ENCODE assay signal across 10 mouse cellular contexts in the genomic region with DNA sequence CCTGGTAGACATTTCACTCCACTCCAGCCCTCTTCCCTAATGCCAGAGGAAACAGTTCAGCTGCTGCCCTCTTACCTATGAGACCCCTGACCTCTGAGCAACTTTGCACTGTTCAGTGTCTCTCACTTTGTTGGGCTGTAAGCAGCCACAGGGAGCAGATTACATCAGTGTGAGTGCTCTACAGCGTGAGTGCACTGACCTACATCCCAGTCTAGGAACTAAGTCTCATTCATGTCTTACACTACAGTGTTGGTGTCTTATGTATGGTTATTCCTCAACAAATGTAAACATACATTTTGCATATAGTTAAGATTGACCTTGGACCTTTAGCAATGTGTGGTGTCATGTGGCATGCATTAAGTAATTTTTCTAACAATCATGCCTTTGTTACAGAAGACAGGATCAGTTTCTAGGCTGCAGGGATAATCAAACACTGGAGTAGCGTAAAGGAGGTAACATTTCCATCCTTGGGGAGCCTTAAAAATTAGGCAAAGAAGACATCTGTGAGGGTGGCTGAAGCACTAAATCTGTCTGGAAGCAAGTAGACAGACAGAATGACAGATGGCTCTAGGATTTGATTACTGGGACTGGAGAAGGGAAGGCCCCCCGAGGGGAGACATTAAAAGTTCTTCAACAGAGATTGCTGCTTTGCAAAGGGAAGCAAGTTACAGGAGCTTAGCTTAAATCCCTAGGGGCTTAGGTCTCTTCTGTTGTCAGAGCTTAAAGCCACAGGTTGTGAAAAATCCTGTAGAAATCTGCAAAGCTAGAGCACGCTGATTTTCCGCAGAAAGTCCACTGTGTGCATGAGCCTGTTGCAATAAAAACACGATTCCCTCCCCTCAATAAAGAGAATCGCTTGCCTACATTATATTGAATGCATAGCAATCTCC.
DNase-seq lines count a peak whose midpoint lies in the region; ATAC-seq lines count a peak whose summit lies in the region.
"Had no signal": no experiment of that assay in that cellular context is flagged by ENCODE, and none has a peak within 500 bp of the region (broad histone marks: within the 10 kb centered on the region; RNA-seq: fewer than 3 reads in every experiment).

No protein-coding gene starts in this region.

- no peak overlapping the region for H3K9ac ChIP-seq in kidney, embryonic 16.5 days (replicated peaks; ENCODE audit: low read length)
- no peak overlapping the region for H3K9ac ChIP-seq in forebrain, embryonic 12.5 days
- H3K9ac ChIP-seq in limb, embryonic 13.5 days, result peak overlapping the region; percentile 43; the same call in 1 of the 2 replicates
- no peak overlapping the region for H3K9ac ChIP-seq in stomach, embryonic 14.5 days (replicated peaks; ENCODE audit: low read depth, low read length)

- no peak; the same call in 1 of the 2 replicates for ATAC-seq in kidney, embryonic 16.5 days (ENCODE audit: low FRiP score, low TSS enrichment)
- ATAC-seq in forebrain, embryonic 12.5 days (ENCODE audit: low FRiP score), result peak; percentile 39; the same call in 1 of the 2 replicates
- ATAC-seq in limb, embryonic 13.5 days (ENCODE audit: low FRiP score, low read depth), result peak; percentile 75
- ATAC-seq in stomach, embryonic 14.5 days (ENCODE audit: insufficient number of reproducible peaks, insufficient read depth, low FRiP score, low read depth), result no peak

- no peak overlapping the region for H3K27ac ChIP-seq in kidney, embryonic 16.5 days (ENCODE audit: low read length)
- H3K27ac ChIP-seq in forebrain, embryonic 12.5 days, result 0 out of 2 replicates have a peak overlapping the region, but pooled peaks have one; percentile 13
- H3K27ac ChIP-seq in limb, embryonic 13.5 days, result peak overlapping the region; percentile 74; the same call in 1 of the 2 replicates
- H3K27ac ChIP-seq in stomach, embryonic 14.5 days (ENCODE audit: low read length), result no peak overlapping the region

- no peaks in the 10 kb centered on the region for H3K27me3 ChIP-seq in kidney, embryonic 16.5 days (ENCODE audit: insufficient read depth, low read length)
- H3K27me3 ChIP-seq in forebrain, embryonic 12.5 days, result no peaks in the 10 kb centered on the region
- H3K27me3 ChIP-seq in limb, embryonic 13.5 days, result no peaks in the 10 kb centered on the region
- H3K27me3 ChIP-seq in stomach, embryonic 14.5 days (ENCODE audit: control insufficient read depth, insufficient read depth, low read length), result no peaks in the 10 kb centered on the region

- peak overlapping the region; percentile 34 for H3K4me2 ChIP-seq in kidney, embryonic 16.5 days (replicated peaks; ENCODE audit: low read depth, low read length)
- peak overlapping the region; percentile 33 for H3K4me2 ChIP-seq in forebrain, embryonic 12.5 days
- peak overlapping the region; percentile 55 for H3K4me2 ChIP-seq in limb, embryonic 13.5 days (replicated peaks)
- peak overlapping the region; percentile 31 for H3K4me2 ChIP-seq in stomach, embryonic 14.5 days (replicated peaks; ENCODE audit: low read depth, low read length)
- H3K4me2 ChIP-seq: liver, embryonic 11.5 days had no signal

- 20% methylated on average over 7 of the region's 7 CpGs for WGBS in kidney, embryonic 16.5 days
- 14% methylated on average over 7 of the region's 7 CpGs for WGBS in forebrain, embryonic 12.5 days
- 8% methylated on average over 7 of the region's 7 CpGs for WGBS in limb, embryonic 13.5 days
- 26% methylated on average over 7 of the region's 7 CpGs for WGBS in stomach, embryonic 14.5 days

- peaks cover 4% of the 10 kb centered on the region; the same call in 1 of the 2 replicates for H3K4me1 ChIP-seq in kidney, embryonic 16.5 days (ENCODE audit: insufficient read depth, low read length)
- peaks cover 17% of the 10 kb centered on the region for H3K4me1 ChIP-seq in forebrain, embryonic 12.5 days
- peaks cover 22% of the 10 kb centered on the region for H3K4me1 ChIP-seq in limb, embryonic 13.5 days
- 0 out of 2 replicates have a peak, but pooled peaks cover 4% of the 10 kb centered on the region for H3K4me1 ChIP-seq in stomach, embryonic 14.5 days (ENCODE audit: control insufficient read depth, insufficient read depth, low read length)

- DNase-seq in kidney, adult 18-20 months, result no peak
- DNase-seq in c-Kit-positive CD71-positive TER-119-positive erythroid progenitor cells, embryonic 14.5 days (ENCODE audit: low spot score), result no peak
- no peak for DNase-seq in cerebellum, adult 18-20 months
- DNase-seq in right cerebral cortex, postnatal 4 days, result no peak

- H3K36me3 ChIP-seq in kidney, embryonic 16.5 days (ENCODE audit: insufficient read depth, low read length), result no peaks in the 10 kb centered on the region
- no peaks in the 10 kb centered on the region for H3K36me3 ChIP-seq in forebrain, embryonic 12.5 days (replicated peaks)
- H3K36me3 ChIP-seq in limb, embryonic 13.5 days, result no peaks in the 10 kb centered on the region
- no peaks in the 10 kb centered on the region for H3K36me3 ChIP-seq in stomach, embryonic 14.5 days (ENCODE audit: control insufficient read depth, insufficient read depth, low read length)
- H3K36me3 ChIP-seq: G1E had no signal

- no peaks in the 10 kb centered on the region for H3K9me3 ChIP-seq in kidney, embryonic 16.5 days (ENCODE audit: low read length)
- H3K9me3 ChIP-seq in forebrain, embryonic 12.5 days, result no peaks in the 10 kb centered on the region
- H3K9me3 ChIP-seq in limb, embryonic 13.5 days, result no peaks in the 10 kb centered on the region
- H3K9me3 ChIP-seq in stomach, embryonic 14.5 days (ENCODE audit: control insufficient read depth, low read depth, low read length), result no peaks in the 10 kb centered on the region
- H3K9me3 ChIP-seq: G1E had no signal

- no peak overlapping the region for H3K4me3 ChIP-seq in kidney, embryonic 16.5 days (ENCODE audit: low read length)
- no peak overlapping the region for H3K4me3 ChIP-seq in forebrain, embryonic 12.5 days (replicated peaks)
- H3K4me3 ChIP-seq in limb, embryonic 13.5 days, result peak overlapping the region; percentile 18
- no peak overlapping the region for H3K4me3 ChIP-seq in stomach, embryonic 14.5 days (ENCODE audit: low read depth, low read length)

Comparison
In these comparisons a context has a peak if more than half of its experiments do, and no peak if none do; other contexts are left out.
1. ATAC-seq: peak in forebrain, embryonic 12.5 days (single experiment) and limb, embryonic 13.5 days (single experiment); none in kidney, embryonic 16.5 days (single experiment) and stomach, embryonic 14.5 days (single experiment).
2. H3K27ac ChIP-seq: peak in forebrain, embryonic 12.5 days (single experiment) and limb, embryonic 13.5 days (single experiment); none in kidney, embryonic 16.5 days (single experiment) and stomach, embryonic 14.5 days (single experiment).
3. Peak in every context shown above with its lines, with median percentiles within 50 percentile points of each other: H3K4me2 ChIP-seq.